Mouse (Mus musculus): ENCODE results near the gene Tmem132c. TPM values are rescaled to one million over a fixed set of nuclear protein-coding genes. Genes with fewer than 3 reads are reported as not detected.

Tmem132c gene
- polyA plus RNA-seq, 1 experiment from 2014 or later, result 3.5 TPM

DNA sequence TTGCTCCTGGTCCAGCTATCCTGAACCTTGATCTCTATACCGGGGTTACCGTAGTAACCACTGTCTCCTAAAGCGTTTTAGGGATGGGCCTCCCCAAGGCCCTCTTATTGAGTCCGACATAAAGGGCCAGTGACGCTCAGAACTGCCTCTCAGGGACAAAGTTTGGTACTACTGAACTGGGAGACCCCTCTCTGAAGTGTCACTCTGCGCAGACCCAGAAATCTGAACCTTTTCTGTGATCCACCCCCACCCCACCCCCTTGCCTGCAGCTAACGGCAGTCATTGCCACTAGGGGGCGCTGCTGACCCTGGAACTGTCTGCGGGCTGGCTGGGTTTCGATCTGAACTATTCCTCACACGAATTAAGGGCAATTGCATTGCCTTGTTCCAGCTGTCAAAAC lies 6.4 kb upstream of the Tmem132c start:
- ATAC-seq (replicated peaks; ENCODE audit: insufficient number of reproducible peaks, low FRiP score, low TSS enrichment), result no peak; the same call in 1 of the 2 replicates
- H3K9ac ChIP-seq (ENCODE audit: low read depth, low read length), result no peak overlapping the region
- H3K9me3 ChIP-seq (replicated peaks; ENCODE audit: control insufficient read depth, low read length), result no peaks in the 10 kb centered on the region
- WGBS (ENCODE audit: insufficient replicate concordance), result 8% methylated on average over 11 of the region's 11 CpGs
- no peak overlapping the region for H3K27ac ChIP-seq (ENCODE audit: low read depth, low read length)
- peaks cover 16% of the 10 kb centered on the region for H3K27me3 ChIP-seq (ENCODE audit: control insufficient read depth, insufficient read depth, low read length)
- no peaks in the 10 kb centered on the region for H3K36me3 ChIP-seq (ENCODE audit: control insufficient read depth, insufficient read depth, low read length)
- no peak overlapping the region for H3K4me3 ChIP-seq (ENCODE audit: low read depth, low read length)
- H3K4me2 ChIP-seq, result peak overlapping the region; percentile 47
- H3K4me1 ChIP-seq (ENCODE audit: control insufficient read depth, insufficient read depth, low read length), result no peaks in the 10 kb centered on the region

DNA sequence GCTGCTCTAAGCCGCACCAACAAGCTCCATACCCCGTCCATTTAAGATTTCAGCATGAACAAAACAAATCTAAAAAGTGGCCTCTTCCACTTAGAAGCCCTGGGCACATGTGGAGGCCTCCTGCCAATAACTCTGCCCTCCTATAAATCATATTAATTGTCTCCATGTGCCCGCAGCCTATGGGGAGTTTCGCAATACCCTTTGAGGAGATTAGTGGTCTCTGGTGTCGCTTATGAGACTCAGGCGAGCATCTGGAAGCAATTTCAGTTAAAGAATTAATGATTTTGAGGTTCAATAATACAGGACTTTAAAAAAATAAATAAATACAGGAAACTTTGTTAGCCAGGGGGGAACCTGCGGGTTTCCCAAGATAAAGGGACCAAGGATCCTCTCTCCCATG lies 1.9 kb upstream of the Tmem132c start:
- Histone ChIP-seq H3K27me3 (ENCODE audit: control insufficient read depth, insufficient read depth, low read length) (peaks cover 53% of the 10 kb centered on the region), H3K4me3 (ENCODE audit: low read depth, low read length) (no peak overlapping the region), H3K9ac (ENCODE audit: low read depth, low read length) (no peak overlapping the region), H3K36me3 (ENCODE audit: control insufficient read depth, insufficient read depth, low read length) (no peaks in the 10 kb centered on the region), H3K27ac (ENCODE audit: low read depth, low read length) (no peak overlapping the region), H3K9me3 (replicated peaks; ENCODE audit: control insufficient read depth, low read length) (no peaks in the 10 kb centered on the region), H3K4me2 (no peak overlapping the region), H3K4me1 (ENCODE audit: control insufficient read depth, insufficient read depth, low read length) (no peaks in the 10 kb centered on the region)
- WGBS (ENCODE audit: insufficient replicate concordance), result 56% methylated on average over 7 of the region's 7 CpGs
- no peak for ATAC-seq (replicated peaks; ENCODE audit: insufficient number of reproducible peaks, low FRiP score, low TSS enrichment)

DNA sequence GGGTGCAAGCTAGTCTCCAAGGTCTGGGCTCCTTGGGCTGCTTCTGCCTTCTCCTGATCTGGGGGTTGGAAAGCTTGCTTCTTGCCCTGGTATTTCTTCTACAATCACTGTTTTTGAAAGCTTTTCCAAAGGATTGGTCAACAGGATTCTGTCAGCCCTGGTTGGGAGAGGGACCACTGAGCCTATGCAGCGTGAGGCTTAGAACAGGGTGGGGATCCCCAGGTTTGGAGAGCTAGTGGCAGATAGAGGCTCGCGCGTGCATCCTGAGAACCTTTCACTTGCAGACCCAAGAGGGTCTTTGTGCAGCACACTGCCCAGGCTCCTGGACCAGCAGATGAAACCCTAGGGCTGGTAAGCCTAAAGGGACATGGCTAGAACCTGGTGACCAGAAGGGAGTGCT lies 962 bp upstream of the Tmem132c start:
- Histone ChIP-seq H3K9ac (ENCODE audit: low read depth, low read length) (no peak overlapping the region), H3K9me3 (replicated peaks; ENCODE audit: control insufficient read depth, low read length) (no peaks in the 10 kb centered on the region), H3K27me3 (ENCODE audit: control insufficient read depth, insufficient read depth, low read length) (peaks cover 53% of the 10 kb centered on the region), H3K27ac (ENCODE audit: low read depth, low read length) (no peak overlapping the region), H3K36me3 (ENCODE audit: control insufficient read depth, insufficient read depth, low read length) (no peaks in the 10 kb centered on the region), H3K4me1 (ENCODE audit: control insufficient read depth, insufficient read depth, low read length) (no peaks in the 10 kb centered on the region), H3K4me2 (peak overlapping the region; percentile 78; the same call in 1 of the 2 replicates), H3K4me3 (ENCODE audit: low read depth, low read length) (no peak overlapping the region)
- no peak for ATAC-seq (replicated peaks; ENCODE audit: insufficient number of reproducible peaks, low FRiP score, low TSS enrichment)
- WGBS (ENCODE audit: insufficient replicate concordance), result 16% methylated on average over 4 of the region's 4 CpGs

DNA sequence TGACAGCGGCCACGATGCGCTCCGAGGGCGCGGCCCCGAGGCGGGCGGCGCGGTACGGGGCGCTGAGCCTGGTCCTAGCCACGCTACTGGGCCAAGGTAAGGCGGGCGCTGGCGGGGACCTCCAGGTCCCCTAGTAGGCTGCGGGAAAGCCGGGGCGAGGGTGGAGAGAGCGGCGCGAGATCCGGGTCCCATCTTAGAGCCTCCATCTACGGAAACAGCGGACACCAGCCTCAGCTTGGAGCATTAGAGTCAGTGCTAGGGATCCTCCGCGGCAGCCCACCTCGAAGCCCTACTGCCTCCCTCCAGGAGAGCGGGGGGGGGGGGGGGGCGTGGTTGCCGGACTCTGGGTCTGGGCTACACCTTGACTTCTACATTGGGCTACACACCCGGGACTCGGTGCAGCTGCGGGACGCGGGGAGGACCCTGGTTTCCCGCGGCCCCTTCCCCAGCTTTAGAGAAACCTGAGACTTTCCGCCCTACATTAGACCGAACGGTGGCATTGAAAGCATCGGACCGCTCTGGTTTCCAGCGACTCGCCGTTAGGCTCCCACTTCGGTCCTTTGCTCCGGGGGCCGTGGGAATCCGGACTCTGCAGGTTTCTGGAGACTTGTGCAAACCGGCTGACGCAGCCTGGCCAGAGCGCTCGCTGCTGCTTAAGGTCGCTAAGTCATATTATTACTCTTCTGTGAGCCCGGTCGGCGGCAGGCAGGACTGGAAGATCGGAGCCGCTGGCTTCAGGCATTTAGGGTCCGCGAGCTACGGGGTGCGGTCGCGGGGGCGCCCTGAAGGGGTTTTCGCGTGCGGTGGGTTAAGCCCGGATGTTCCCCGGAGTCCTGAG lies 536 bp downstream of the Tmem132c start:
- under 1% methylated on average over 67 of the region's 73 CpGs for WGBS (ENCODE audit: insufficient replicate concordance)
- H3K27me3 ChIP-seq (ENCODE audit: control insufficient read depth, insufficient read depth, low read length), result peaks cover 44% of the 10 kb centered on the region
- peak overlapping the region; percentile 30; the same call in 1 of the 2 replicates for H3K9ac ChIP-seq (ENCODE audit: low read depth, low read length)
- H3K36me3 ChIP-seq (ENCODE audit: control insufficient read depth, insufficient read depth, low read length), result no peaks in the 10 kb centered on the region
- H3K4me1 ChIP-seq (ENCODE audit: control insufficient read depth, insufficient read depth, low read length), result no peaks in the 10 kb centered on the region
- H3K4me3 ChIP-seq (ENCODE audit: low read depth, low read length), result peak overlapping the region; percentile 53
- no peaks in the 10 kb centered on the region for H3K9me3 ChIP-seq (replicated peaks; ENCODE audit: control insufficient read depth, low read length)
- no peak overlapping the region for H3K27ac ChIP-seq (ENCODE audit: low read depth, low read length)
- ATAC-seq (replicated peaks; ENCODE audit: insufficient number of reproducible peaks, low FRiP score, low TSS enrichment), result peak; percentile 72
- peak overlapping the region; percentile 78 for H3K4me2 ChIP-seq

DNA sequence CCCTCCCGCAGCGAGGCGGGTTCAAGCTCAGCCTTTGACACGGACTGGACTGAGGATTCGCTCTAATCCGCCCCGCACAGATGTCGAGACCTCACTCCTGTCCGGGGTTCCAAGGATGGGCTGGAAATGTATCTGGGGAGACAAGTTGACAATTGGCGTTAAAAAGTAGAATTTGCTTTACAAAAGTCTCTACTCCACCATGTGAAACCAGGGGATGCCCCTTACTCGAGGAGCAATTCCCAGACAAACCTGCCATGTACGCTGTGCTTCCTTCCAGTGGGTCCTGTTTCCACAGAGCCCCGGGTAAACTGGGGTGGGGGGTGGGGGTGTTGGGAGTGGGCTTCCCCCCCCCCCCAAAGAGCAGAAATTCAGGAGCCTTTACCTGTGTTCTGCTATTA lies 1.2 kb downstream of the Tmem132c start:
- peak overlapping the region; percentile 78 for H3K4me2 ChIP-seq
- H3K4me3 ChIP-seq (ENCODE audit: low read depth, low read length), result peak overlapping the region; percentile 53
- 1% methylated on average over 13 of the region's 13 CpGs for WGBS (ENCODE audit: insufficient replicate concordance)
- no peaks in the 10 kb centered on the region for H3K36me3 ChIP-seq (ENCODE audit: control insufficient read depth, insufficient read depth, low read length)
- H3K4me1 ChIP-seq (ENCODE audit: control insufficient read depth, insufficient read depth, low read length), result no peaks in the 10 kb centered on the region
- no peak overlapping the region for H3K27ac ChIP-seq (ENCODE audit: low read depth, low read length)
- H3K27me3 ChIP-seq (ENCODE audit: control insufficient read depth, insufficient read depth, low read length), result peaks cover 44% of the 10 kb centered on the region
- ATAC-seq (replicated peaks; ENCODE audit: insufficient number of reproducible peaks, low FRiP score, low TSS enrichment), result no peak
- peak overlapping the region; percentile 30; the same call in 1 of the 2 replicates for H3K9ac ChIP-seq (ENCODE audit: low read depth, low read length)
- no peaks in the 10 kb centered on the region for H3K9me3 ChIP-seq (replicated peaks; ENCODE audit: control insufficient read depth, low read length)

DNA sequence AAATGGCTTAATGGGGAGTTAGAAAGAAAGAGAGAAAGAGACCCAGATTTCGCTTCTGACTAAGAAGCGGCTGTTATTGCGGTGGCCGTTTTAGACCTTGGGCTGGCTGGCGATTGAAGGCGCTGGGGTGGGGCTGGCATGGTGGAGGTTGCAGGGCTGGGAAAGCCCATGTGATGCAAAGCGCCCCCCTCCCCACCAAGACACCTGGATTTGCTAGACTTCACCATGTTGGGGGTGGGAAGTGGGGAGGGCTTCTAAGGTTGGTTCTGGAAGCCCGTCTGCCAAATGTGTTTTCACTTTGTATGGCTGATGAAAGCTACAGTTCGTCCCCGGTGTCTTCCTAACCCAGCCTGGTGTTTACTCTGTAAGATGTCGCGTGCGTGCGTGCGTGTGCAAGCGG lies 1.6 kb downstream of the Tmem132c start:
- H3K4me1 ChIP-seq (ENCODE audit: control insufficient read depth, insufficient read depth, low read length), result no peaks in the 10 kb centered on the region
- no peaks in the 10 kb centered on the region for H3K36me3 ChIP-seq (ENCODE audit: control insufficient read depth, insufficient read depth, low read length)
- peak overlapping the region; percentile 53 for H3K4me3 ChIP-seq (ENCODE audit: low read depth, low read length)
- 2% methylated on average over 16 of the region's 16 CpGs for WGBS (ENCODE audit: insufficient replicate concordance)
- H3K9ac ChIP-seq (ENCODE audit: low read depth, low read length), result 0 out of 2 replicates have a peak overlapping the region, but pooled peaks have one; percentile 10
- ATAC-seq (replicated peaks; ENCODE audit: insufficient number of reproducible peaks, low FRiP score, low TSS enrichment), result no peak
- peak overlapping the region; percentile 78 for H3K4me2 ChIP-seq
- H3K9me3 ChIP-seq (replicated peaks; ENCODE audit: control insufficient read depth, low read length), result no peaks in the 10 kb centered on the region
- H3K27ac ChIP-seq (ENCODE audit: low read depth, low read length), result no peak overlapping the region
- H3K27me3 ChIP-seq (ENCODE audit: control insufficient read depth, insufficient read depth, low read length), result peaks cover 44% of the 10 kb centered on the region

DNA sequence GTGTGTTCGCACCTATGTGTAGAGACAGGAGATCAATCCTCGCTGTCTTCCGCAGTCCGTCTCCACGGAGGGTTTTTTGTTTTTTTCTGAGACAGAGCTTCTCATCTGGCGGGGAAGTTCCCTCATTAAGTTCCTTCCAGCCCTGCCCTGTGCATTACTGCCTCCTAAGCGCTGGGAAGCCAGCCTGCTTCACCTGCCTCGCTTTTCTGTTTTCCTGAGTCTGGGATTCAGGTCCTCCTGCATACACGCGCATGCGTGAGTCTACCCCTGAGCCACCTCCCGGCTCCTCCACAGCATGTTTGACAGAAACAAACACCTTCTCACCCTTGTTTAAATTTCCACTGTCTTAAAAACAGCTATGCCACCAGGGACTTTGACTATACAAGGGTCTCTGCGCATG lies 2.0 kb downstream of the Tmem132c start:
- no peaks in the 10 kb centered on the region for H3K4me1 ChIP-seq (ENCODE audit: control insufficient read depth, insufficient read depth, low read length)
- peak overlapping the region; percentile 53 for H3K4me3 ChIP-seq (ENCODE audit: low read depth, low read length)
- no peaks in the 10 kb centered on the region for H3K36me3 ChIP-seq (ENCODE audit: control insufficient read depth, insufficient read depth, low read length)
- peaks cover 44% of the 10 kb centered on the region for H3K27me3 ChIP-seq (ENCODE audit: control insufficient read depth, insufficient read depth, low read length)
- no peak for ATAC-seq (replicated peaks; ENCODE audit: insufficient number of reproducible peaks, low FRiP score, low TSS enrichment)
- no peaks in the 10 kb centered on the region for H3K9me3 ChIP-seq (replicated peaks; ENCODE audit: control insufficient read depth, low read length)
- peak overlapping the region; percentile 78 for H3K4me2 ChIP-seq
- H3K27ac ChIP-seq (ENCODE audit: low read depth, low read length), result no peak overlapping the region
- H3K9ac ChIP-seq (ENCODE audit: low read depth, low read length), result 0 out of 2 replicates have a peak overlapping the region, but pooled peaks have one; percentile 10
- 10% methylated on average over 13 of the region's 13 CpGs for WGBS (ENCODE audit: insufficient replicate concordance)

DNA sequence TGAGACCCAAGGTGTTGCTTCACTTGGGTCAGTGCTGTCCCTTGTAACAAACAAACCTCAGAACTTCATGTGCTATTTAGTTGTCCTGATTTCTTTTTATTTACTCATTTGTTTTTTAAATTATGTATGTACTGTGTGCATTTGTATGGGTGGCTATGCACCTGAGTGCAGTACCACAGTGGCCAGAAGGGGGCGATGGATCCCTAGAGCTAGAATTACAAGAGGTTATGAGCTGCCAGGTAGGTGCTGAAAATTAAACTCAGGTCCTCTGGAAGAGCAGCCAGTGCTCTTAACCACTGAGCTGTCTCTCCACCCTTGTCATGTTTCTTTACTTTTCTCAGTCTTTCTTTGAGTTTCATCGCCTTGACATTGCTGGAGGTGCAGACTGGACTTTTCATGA lies 11.7 kb downstream of the Tmem132c start:
- 49% methylated on average over 2 of the region's 2 CpGs for WGBS (ENCODE audit: insufficient replicate concordance)
- Histone ChIP-seq H3K4me3 (ENCODE audit: low read depth, low read length) (no peak overlapping the region), H3K9ac (ENCODE audit: low read depth, low read length) (no peak overlapping the region), H3K27ac (ENCODE audit: low read depth, low read length) (no peak overlapping the region), H3K4me1 (ENCODE audit: control insufficient read depth, insufficient read depth, low read length) (no peaks in the 10 kb centered on the region), H3K9me3 (replicated peaks; ENCODE audit: control insufficient read depth, low read length) (no peaks in the 10 kb centered on the region), H3K4me2 (no peak overlapping the region), H3K36me3 (ENCODE audit: control insufficient read depth, insufficient read depth, low read length) (no peaks in the 10 kb centered on the region), H3K27me3 (ENCODE audit: control insufficient read depth, insufficient read depth, low read length) (no peaks in the 10 kb centered on the region)
- ATAC-seq (replicated peaks; ENCODE audit: insufficient number of reproducible peaks, low FRiP score, low TSS enrichment), result no peak
